Mouse (Mus musculus) neural tube, embryonic 14.5 days (tissue): ENCODE data around the gene Nr2f6. TPM values are rescaled to one million over a fixed set of nuclear protein-coding genes. Genes with fewer than 3 reads are reported as not detected.
"Not testable (repeated sequence)": the region's sequence is repeated elsewhere in the genome, so short reads cannot be mapped to it uniquely, and the experiment has no call there.

Source experiments
- ATAC-seq: fragments of 200-750 bp; cut with Nextera tagmentation; 2 replicates; pipeline ENCODE4 v1.8.0; 2017; ENCODE audit warnings: low read depth, mild to moderate bottlenecking, moderate TSS enrichment, moderate library complexity
- H3K27ac ChIP-seq: fragments of 300-500 bp; sonication (generic); 2 replicates; pipeline ENCODE4 v1.5.1; 2014; ENCODE audit warnings: low read depth, mild to moderate bottlenecking, control low read depth, low read length, moderate library complexity, mixed read lengths
- H3K27me3 ChIP-seq: fragments of 300-500 bp; sonication (generic); 2 replicates; pipeline ENCODE4 v1.6.1; 2014; ENCODE audit warnings: low read length; ENCODE audit not compliant: control insufficient read depth, insufficient read depth
- H3K36me3 ChIP-seq: fragments of 300-500 bp; sonication (generic); 2 replicates; pipeline ENCODE4 v1.6.1; 2014; ENCODE audit warnings: low read length, mixed read lengths; ENCODE audit not compliant: control insufficient read depth, insufficient read depth
- H3K4me1 ChIP-seq: fragments of 300-500 bp; sonication (generic); 2 replicates; pipeline ENCODE4 v1.6.1; 2014; ENCODE audit warnings: low read length; ENCODE audit not compliant: control insufficient read depth, insufficient read depth
- H3K4me2 ChIP-seq: fragments of 300-500 bp; sonication (generic); 2 replicates; pipeline ENCODE4 v1.6.1; 2014; ENCODE audit warnings: mild to moderate bottlenecking, low read depth, low read length, control low read depth
- H3K4me3 ChIP-seq: fragments of 300-500 bp; sonication (generic); 2 replicates; pipeline ENCODE4 v1.5.1; 2014; ENCODE audit warnings: low read depth, low read length, control low read depth, mixed read lengths
- H3K9ac ChIP-seq: fragments of 300-500 bp; sonication (generic); replicated peaks from 2 replicates; pipeline ENCODE4 v1.6.1; 2014; ENCODE audit warnings: low read depth, mild to moderate bottlenecking, control low read depth, low read length, mixed read lengths
- H3K9me3 ChIP-seq: fragments of 300-500 bp; sonication (generic); 2 replicates; pipeline ENCODE4 v1.6.1; 2016; ENCODE audit warnings: low read length; ENCODE audit not compliant: control insufficient read depth
- WGBS: fragments of 180-500 bp; shearing (Covaris S2); extraction: QIAGEN DNeasy Blood & Tissue Kit; methylation state at CpG from one replicate; pipeline ENCODE4 v1.1.7; 2014; 5-methylcytosine and 5-hydroxymethylcytosine counted together
- polyA plus RNA-seq: library from polyadenylated mRNA; unstranded; fragments of >200 nt; fragmentation: Nextera tagmentation; extraction: Ambion mirVana; gene quantifications from 2 replicates; pipeline ENCODE4 v1.2.1, GENCODE M21; 2014

The Nr2f6 gene
- polyA plus RNA-seq, 1 experiment from 2014 or later, result 22.3 TPM

GRCm38 (mm10) chr8:71358026-71358425, 23.7 kb downstream of the Nr2f6 start:
- Histone ChIP-seq H3K9me3 (no peaks in the 10 kb centered on the region), H3K4me1 (no peaks in the 10 kb centered on the region), H3K27ac (no peak overlapping the region), H3K27me3 (no peaks in the 10 kb centered on the region), H3K4me3 (no peak overlapping the region), H3K4me2 (no peak overlapping the region), H3K9ac (no peak overlapping the region), H3K36me3 (peaks cover 61% of the 10 kb centered on the region)
- no peak for ATAC-seq
- WGBS, result 91% methylated on average over 3 of the region's 3 CpGs

- no peak overlapping the region for H3K9ac ChIP-seq
- peaks cover 68% of the 10 kb centered on the region for H3K36me3 ChIP-seq
- H3K27me3 ChIP-seq, result no peaks in the 10 kb centered on the region
- no peaks in the 10 kb centered on the region for H3K9me3 ChIP-seq
- WGBS, result 100% methylated on average over 1 of the region's 1 CpGs
- H3K27ac ChIP-seq, result no peak overlapping the region
- no peak for ATAC-seq
- no peaks in the 10 kb centered on the region for H3K4me1 ChIP-seq
- H3K4me2 ChIP-seq, result no peak overlapping the region
- H3K4me3 ChIP-seq, result no peak overlapping the region
Observed at GRCm38 (mm10) chr8:71351520-71351919, 30.2 kb downstream of the Nr2f6 start.

- no peak overlapping the region for H3K4me3 ChIP-seq
- H3K9me3 ChIP-seq, result no peaks in the 10 kb centered on the region
- 86% methylated on average over 3 of the region's 3 CpGs for WGBS
- H3K9ac ChIP-seq, result no peak overlapping the region
- no peak overlapping the region for H3K4me2 ChIP-seq
- no peaks in the 10 kb centered on the region for H3K27me3 ChIP-seq
- ATAC-seq, result no peak
- no peaks in the 10 kb centered on the region for H3K4me1 ChIP-seq
- no peak overlapping the region for H3K27ac ChIP-seq
- H3K36me3 ChIP-seq, result peaks cover 68% of the 10 kb centered on the region
Observed at GRCm38 (mm10) chr8:71351117-71351516, 30.6 kb downstream of the Nr2f6 start.

- no peaks in the 10 kb centered on the region for H3K27me3 ChIP-seq
- no peak for ATAC-seq
- H3K36me3 ChIP-seq, result peaks cover 59% of the 10 kb centered on the region
- 92% methylated on average over 1 of the region's 1 CpGs for WGBS
- no peaks in the 10 kb centered on the region for H3K9me3 ChIP-seq
- no peak overlapping the region for H3K9ac ChIP-seq
- H3K4me1 ChIP-seq, result no peaks in the 10 kb centered on the region
- no peak overlapping the region for H3K4me3 ChIP-seq
- no peak overlapping the region for H3K4me2 ChIP-seq
- H3K27ac ChIP-seq, result no peak overlapping the region
Observed at GRCm38 (mm10) chr8:71346581-71346980, 35.2 kb downstream of the Nr2f6 start.

- peaks cover 31% of the 10 kb centered on the region for H3K36me3 ChIP-seq
- H3K4me3 ChIP-seq, result no peak overlapping the region
- no peaks in the 10 kb centered on the region for H3K4me1 ChIP-seq
- no peaks in the 10 kb centered on the region for H3K27me3 ChIP-seq
- H3K27ac ChIP-seq, result no peak overlapping the region
- H3K9ac ChIP-seq, result no peak overlapping the region
- ATAC-seq, result no peak
- 86% methylated on average over 5 of the region's 5 CpGs for whole genome bisulfite sequencing
- no peaks in the 10 kb centered on the region for H3K9me3 ChIP-seq
- H3K4me2 ChIP-seq, result no peak overlapping the region
Observed at GRCm38 (mm10) chr8:71340625-71341024, 41.1 kb downstream of the Nr2f6 start.

GRCm38 (mm10) chr8:71337834-71338233, 43.9 kb downstream of the Nr2f6 start:
- H3K4me1 ChIP-seq, H3K27ac ChIP-seq, H3K9me3 ChIP-seq, ATAC-seq, H3K4me2 ChIP-seq, H3K4me3 ChIP-seq, H3K9ac ChIP-seq, H3K27me3 ChIP-seq: not testable (repeated sequence)
- WGBS, result 91% methylated on average over 6 of the region's 6 CpGs
- H3K36me3 ChIP-seq, result peaks cover 15% of the 10 kb centered on the region; the same call in 1 of the 2 replicates

- Histone ChIP-seq H3K27me3 (no peaks in the 10 kb centered on the region), H3K36me3 (peaks cover 61% of the 10 kb centered on the region), H3K4me3 (no peak overlapping the region), H3K4me1 (no peaks in the 10 kb centered on the region), H3K9me3 (no peaks in the 10 kb centered on the region), H3K4me2 (no peak overlapping the region), H3K27ac (no peak overlapping the region), H3K9ac (no peak overlapping the region)
- 91% methylated on average over 1 of the region's 1 CpGs for WGBS
- ATAC-seq, result no peak
Observed at GRCm38 (mm10) chr8:71324848-71325247, 56.9 kb downstream of the Nr2f6 start.

Other genes starting within 250 kb of the Nr2f6 start
- gene Myo9b, start 109.2 kb downstream of the Nr2f6 start, polyA plus RNA-seq, result 16.0 and 16.4 TPM in 2 replicates
- 55.8 and 59.3 TPM in 2 replicates for gene Haus8, start 109.0 kb downstream of the Nr2f6 start, polyA plus RNA-seq
- 115 and 130 TPM in 2 replicates for gene Use1, start 15.1 kb downstream of the Nr2f6 start, polyA plus RNA-seq
- 4.8 and 4.9 TPM in 2 replicates for gene Ocel1, start 10.7 kb downstream of the Nr2f6 start, polyA plus RNA-seq
- gene Ushbp1, start 13.8 kb upstream of the Nr2f6 start, polyA plus RNA-seq, result 3.2 and 5.0 TPM in 2 replicates
- 90.9 and 96.5 TPM in 2 replicates for gene Babam1, start 14.9 kb upstream of the Nr2f6 start, polyA plus RNA-seq
- 1.9 and 2.7 TPM in 2 replicates for gene Ankle1, start 24.1 kb upstream of the Nr2f6 start, polyA plus RNA-seq
- gene Abhd8, start 81.7 kb upstream of the Nr2f6 start, polyA plus RNA-seq, result 101 and 104 TPM in 2 replicates
- gene Mrpl34, start 83.0 kb upstream of the Nr2f6 start, polyA plus RNA-seq, result 186 and 189 TPM in 2 replicates
- 236 and 251 TPM in 2 replicates for gene Dda1, start 87.2 kb upstream of the Nr2f6 start, polyA plus RNA-seq
- 6.9 and 8.4 TPM in 2 replicates for gene Ano8, start 104.0 kb upstream of the Nr2f6 start, polyA plus RNA-seq
- 5.5 and 5.9 TPM in 2 replicates for gene Gtpbp3, start 106.1 kb upstream of the Nr2f6 start, polyA plus RNA-seq
- gene Plvap, start 129.8 kb upstream of the Nr2f6 start, polyA plus RNA-seq, result 5.4 and 9.8 TPM in 2 replicates
- gene Ccdc194, start 143.8 kb upstream of the Nr2f6 start, polyA plus RNA-seq, result 0.14 TPM in 1 of 2 replicates, not detected in the other
- 0.27 and 6.0 TPM in 2 replicates for gene Bst2, start 155.5 kb upstream of the Nr2f6 start, polyA plus RNA-seq
- gene Mvb12a, start 161.0 kb upstream of the Nr2f6 start, polyA plus RNA-seq, result 69.0 and 70.6 TPM in 2 replicates
- not detected in 2 replicates for gene Tmem221, start 176.9 kb upstream of the Nr2f6 start, polyA plus RNA-seq
- not detected in 2 replicates for gene Nxnl1, start 184.6 kb upstream of the Nr2f6 start, polyA plus RNA-seq
- 61.0 and 70.0 TPM in 2 replicates for gene Slc27a1, start 186.9 kb upstream of the Nr2f6 start, polyA plus RNA-seq
- 239 and 259 TPM in 2 replicates for gene Pgls, start 210.2 kb upstream of the Nr2f6 start, polyA plus RNA-seq
- gene Fam129c, start 215.7 kb upstream of the Nr2f6 start, polyA plus RNA-seq, result 7.5 and 9.3 TPM in 2 replicates
- 71.9 and 78.5 TPM in 2 replicates for gene Colgalt1, start 229.0 kb upstream of the Nr2f6 start, polyA plus RNA-seq